Mouse (Mus musculus): Measurements from ENCODE around the gene Retnlg. TPM values are rescaled to one million over a fixed set of nuclear protein-coding genes. Genes with fewer than 3 reads are reported as not detected.

The Retnlg gene
- total RNA-seq, 1 experiment from 2014 or later = 1,186 TPM

Other genes starting within 250 kb of the Retnlg start
- 0.32 to 0.95 TPM (median 0.49 TPM) in 3 replicates for gene Trat1, start 100.6 kb upstream of the Retnlg start, total RNA-seq (2017)
- gene Retnlb, start 55.8 kb upstream of the Retnlg start, total RNA-seq (2017) = not detected in 3 replicates
- gene Retnla, start 30.1 kb upstream of the Retnlg start, total RNA-seq (2017) = 1.3 to 4.8 TPM in 2 of 3 replicates, not detected in the other
- gene Dzip3, start 121.5 kb downstream of the Retnlg start, total RNA-seq (2017) = 8.8 to 18.0 TPM (median 15.0 TPM) in 3 replicates
- 7.2 to 12.8 TPM (median 8.2 TPM) in 3 replicates for gene Cip2a, start 121.6 kb downstream of the Retnlg start, total RNA-seq (2017)
- 0.19 to 0.32 TPM in 2 of 3 replicates, not detected in the other for gene Myh15, start 184.9 kb downstream of the Retnlg start, total RNA-seq (2017)